Mouse (Mus musculus): ENCODE results near the gene Myh8.

The Myh8 gene

DNA sequence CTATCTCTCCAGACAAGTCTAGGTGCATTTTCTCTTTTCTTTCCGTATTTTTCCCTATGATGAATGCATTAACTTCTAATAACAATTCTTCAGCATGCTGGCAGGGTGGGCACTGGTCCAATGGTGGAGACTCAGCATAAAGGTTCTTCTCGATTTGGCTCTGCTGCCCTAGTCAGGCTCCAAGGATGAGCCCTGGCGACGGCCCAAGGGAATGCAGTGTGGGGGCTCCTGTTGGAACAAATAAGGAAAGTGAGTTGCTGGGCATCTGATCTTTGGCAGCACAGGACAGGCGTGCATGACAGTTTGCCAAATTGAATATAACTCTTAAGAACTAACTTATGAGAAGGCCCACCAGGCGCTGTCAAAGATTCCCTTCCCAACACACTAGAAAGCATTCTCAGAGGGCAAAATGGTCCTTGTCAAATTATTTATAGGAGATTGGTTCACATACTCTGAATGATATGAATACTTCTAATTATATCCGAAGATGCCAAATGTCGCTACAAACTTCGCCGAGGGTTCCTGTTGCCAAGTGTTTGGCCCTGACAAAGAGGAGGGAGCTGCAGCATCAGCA, at the start of gene Myh8:
Gene Myh8, plus strand, starts transcription at position 524 of the 574 bp plus-strand sequence.
- DNase-seq = no peak

- no peak for DNase-seq
These were observed 48.2 kb upstream of the Myh8 start for GRCm38 (mm10) chr11:67228731-67229130.

- DNase-seq = no peak
These were observed 47.8 kb upstream of the Myh8 start for GRCm38 (mm10) chr11:67229166-67229565.

GRCm38 (mm10) chr11:67229946-67230345, 47.0 kb upstream of the Myh8 start:
- DNase-seq = no peak

- peak; percentile 45 for DNase-seq
These were observed 41.1 kb upstream of the Myh8 start for GRCm38 (mm10) chr11:67235639-67236358.

- DNase-seq = no peak
These were observed 40.1 kb upstream of the Myh8 start for GRCm38 (mm10) chr11:67236799-67237198.

- DNase-seq = no peak
These were observed 39.3 kb upstream of the Myh8 start, which contains the start of gene Myh4 for GRCm38 (mm10) chr11:67237481-67238079. Gene Myh4 (plus strand): TSS chr11:67238029.

DNA sequence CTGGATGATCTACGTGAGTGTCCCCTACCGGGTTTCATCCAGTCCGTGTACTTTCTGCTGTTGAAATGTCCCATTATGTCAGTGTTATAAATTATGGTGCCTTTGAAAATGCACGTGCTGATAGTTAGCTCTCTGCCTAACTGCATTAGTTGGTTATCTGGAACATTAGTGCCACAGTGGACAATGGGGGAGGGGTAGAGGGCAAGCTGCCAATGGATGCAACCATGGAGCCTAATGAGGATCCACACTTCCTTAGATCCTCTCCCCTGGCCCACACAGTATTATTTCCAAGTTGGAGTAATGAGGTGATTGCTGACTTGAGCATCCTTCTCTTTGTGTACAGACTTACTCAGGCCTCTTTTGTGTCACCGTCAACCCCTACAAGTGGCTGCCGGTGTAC, 35.9 kb upstream of the Myh8 start:
- no peak for DNase-seq

DNA sequence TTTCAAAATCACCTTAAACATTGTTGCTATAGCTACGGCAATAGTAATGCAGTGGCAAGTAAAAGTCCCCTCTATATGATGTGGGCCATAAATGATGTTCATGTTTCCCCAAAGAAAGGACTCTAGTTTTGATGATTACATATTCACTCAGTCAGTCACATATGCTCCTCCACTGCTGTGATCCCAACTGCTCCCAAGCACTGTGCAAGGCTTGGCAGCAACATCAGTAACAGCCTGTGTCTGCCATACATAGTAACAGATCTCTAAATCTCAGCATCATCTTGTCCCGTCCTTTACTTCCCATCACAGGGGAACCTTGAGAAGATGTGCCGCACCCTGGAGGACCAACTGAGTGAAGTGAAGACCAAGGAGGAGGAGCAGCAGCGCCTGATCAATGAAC, 23.2 kb upstream of the Myh8 start:
- no peak for DNase-seq

DNA sequence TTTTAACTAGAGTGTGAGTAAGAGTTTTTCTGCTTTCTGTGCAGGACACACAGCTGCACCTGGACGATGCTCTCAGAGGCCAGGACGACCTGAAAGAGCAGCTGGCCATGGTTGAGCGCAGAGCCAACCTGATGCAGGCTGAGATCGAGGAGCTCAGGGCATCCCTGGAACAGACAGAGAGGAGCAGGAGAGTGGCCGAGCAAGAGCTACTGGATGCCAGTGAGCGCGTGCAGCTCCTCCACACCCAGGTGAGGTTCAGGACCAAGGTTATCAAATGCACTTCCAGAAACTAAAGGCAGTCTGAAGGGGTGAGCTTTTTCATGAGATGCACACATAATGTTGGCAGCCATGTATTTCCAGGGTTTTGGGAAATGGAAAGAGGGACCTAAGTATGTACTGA, 19.9 kb upstream of the Myh8 start:
- DNase-seq = no peak

GRCm38 (mm10) chr11:67260956-67261355, 16.0 kb upstream of the Myh8 start:
- no peak for DNase-seq

DNA sequence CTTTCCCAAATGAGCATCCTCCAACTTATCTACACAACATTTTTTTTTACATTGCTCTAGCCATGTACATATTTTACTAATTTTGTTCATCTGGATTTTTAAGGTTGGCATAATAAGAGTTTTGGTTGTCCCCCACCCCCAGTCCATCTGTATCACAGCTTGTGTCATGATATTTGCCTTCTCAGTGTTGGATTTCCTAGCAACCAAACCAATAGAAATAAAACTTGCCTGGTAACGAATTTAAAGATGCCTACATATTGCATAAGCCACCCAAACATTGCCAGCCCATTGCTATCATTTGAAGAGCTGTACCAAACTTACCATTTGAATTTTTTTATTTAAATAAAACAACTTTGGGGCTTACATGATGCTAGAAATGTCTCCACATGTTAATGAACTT, 16.5 kb downstream of the Myh8 start:
- DNase-seq = no peak

- no peak for DNase-seq
These were observed 37.0 kb downstream of the Myh8 start for GRCm38 (mm10) chr11:67313733-67314452.

- DNase-seq = no peak
These were observed 44.4 kb downstream of the Myh8 start, which contains the start of gene Myh13 for GRCm38 (mm10) chr11:67321358-67321757. Gene Myh13 (plus strand): TSS chr11:67321658.

GRCm38 (mm10) chr11:67326536-67326935, 49.6 kb downstream of the Myh8 start:
- no peak for DNase-seq

GRCm38 (mm10) chr11:67344556-67344955, 67.6 kb downstream of the Myh8 start:
- no peak for DNase-seq

GRCm38 (mm10) chr11:67345186-67345855, 68.4 kb downstream of the Myh8 start:
- no peak for DNase-seq

DNA sequence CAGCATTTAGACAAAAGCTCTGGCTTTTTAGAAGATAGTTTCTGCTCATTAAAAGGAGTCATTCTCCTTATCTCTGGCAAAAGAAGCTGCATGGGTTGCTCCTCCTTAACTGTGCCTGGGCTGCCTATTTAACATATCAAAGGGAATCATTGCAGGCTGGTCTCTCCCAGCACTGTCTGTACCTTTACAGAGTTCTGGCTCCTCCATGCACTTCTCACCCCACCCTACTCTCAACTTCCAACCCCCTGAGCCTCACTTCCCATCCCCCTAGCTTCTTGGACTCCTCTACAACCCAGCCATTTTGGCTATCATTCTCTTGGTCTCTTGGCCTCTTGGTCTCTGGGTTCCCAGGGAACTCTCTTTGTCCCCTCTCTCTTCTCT, 68.9 kb downstream of the Myh8 start:
- no peak for DNase-seq

DNA sequence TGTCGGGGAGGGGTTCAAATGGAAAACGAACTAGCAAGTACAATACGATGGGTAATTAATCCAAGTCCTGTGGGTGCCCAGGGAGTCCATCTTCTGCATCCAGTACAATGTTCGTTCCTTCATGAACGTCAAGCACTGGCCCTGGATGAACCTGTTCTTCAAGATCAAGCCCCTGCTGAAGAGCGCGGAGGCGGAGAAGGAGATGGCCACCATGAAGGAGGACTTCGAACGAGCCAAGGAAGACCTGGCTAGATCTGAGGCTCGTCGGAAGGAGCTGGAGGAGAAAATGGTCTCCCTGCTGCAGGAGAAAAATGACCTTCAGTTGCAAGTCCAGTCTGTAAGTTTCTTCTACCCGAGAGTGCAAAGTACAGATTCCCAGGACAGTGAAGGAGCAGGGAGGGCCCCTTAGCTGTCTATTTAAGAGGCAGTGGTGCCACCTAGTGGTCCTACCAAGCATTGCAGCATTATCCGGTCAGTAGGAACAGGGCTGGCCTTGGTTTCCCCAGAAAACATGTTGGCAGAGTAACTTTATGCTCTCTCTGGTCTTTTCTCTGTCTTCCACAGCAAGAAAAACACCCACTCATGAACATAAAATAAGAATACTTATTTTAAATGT, 73.3 kb downstream of the Myh8 start:
- peak; percentile 84 for DNase-seq

DNA sequence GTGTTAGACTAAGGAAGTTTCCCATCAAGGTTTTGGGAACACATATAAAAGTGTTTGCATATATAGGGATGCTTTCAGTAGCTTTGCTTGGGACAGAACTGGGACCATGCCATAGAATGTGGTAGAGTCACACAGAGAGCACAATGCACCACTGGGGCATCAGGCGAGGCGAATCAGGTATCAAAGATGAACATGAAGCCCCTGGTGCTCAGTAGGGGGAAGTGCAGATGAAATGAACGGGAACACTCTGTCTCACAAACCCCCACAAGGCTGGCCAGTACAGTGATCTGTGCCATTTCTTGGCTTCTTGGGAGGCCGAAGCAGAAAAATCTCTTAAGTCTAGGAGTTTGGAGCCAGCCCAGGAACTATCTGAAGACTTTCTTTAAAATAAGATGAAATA, 76.1 kb downstream of the Myh8 start:
- DNase-seq = no peak

DNA sequence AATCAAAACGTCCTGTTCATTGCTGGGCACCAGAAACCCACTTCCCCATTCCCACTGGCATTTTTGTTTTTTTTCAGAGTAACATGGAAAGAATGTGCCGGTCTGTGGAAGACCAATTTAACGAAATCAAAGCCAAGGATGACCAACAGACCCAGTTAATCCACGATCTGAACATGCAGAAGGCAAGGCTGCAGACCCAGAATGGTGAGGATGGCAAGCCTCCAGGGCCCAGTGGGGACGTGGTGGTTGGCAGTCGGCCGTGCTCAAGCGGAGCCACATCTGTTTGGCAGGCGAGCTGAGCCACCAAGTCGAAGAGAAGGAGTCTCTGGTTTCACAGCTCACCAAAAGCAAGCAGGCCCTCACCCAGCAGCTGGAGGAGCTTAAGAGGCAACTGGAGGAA, 81.1 kb downstream of the Myh8 start:
- no peak for DNase-seq

Measured in kidney, adult 9 months (tissue).